Mouse (Mus musculus) erythroblast, embryonic 14.5 days (primary cell): Measurements from ENCODE around the gene Cd200r3. TPM values are rescaled to one million over a fixed set of nuclear protein-coding genes. Genes with fewer than 3 reads are reported as not detected.

Source experiments
- H3K27me3 ChIP-seq: 2 replicates; pipeline ENCODE4 v1.6.1; 2012; ENCODE audit warnings: inconsistent platforms; ENCODE audit not compliant: control insufficient read depth
- H3K36me3 ChIP-seq: 2 replicates; pipeline ENCODE4 v1.6.1; 2012; ENCODE audit warnings: mild to moderate bottlenecking, inconsistent platforms; ENCODE audit not compliant: control insufficient read depth
- H3K4me1 ChIP-seq: 2 replicates; pipeline ENCODE4 v1.6.1; 2012; ENCODE audit warnings: inconsistent platforms; ENCODE audit not compliant: control insufficient read depth
- H3K4me3 ChIP-seq: replicated peaks from 2 replicates; pipeline ENCODE3; 2012; ENCODE audit warnings: moderate library complexity, mild to moderate bottlenecking, inconsistent platforms
- H3K9me3 ChIP-seq: 2 replicates; pipeline ENCODE4 v1.6.1; 2012; ENCODE audit warnings: low read length, inconsistent platforms, mixed read lengths; ENCODE audit not compliant: control insufficient read depth
- GATA1 ChIP-seq: IDR thresholded peaks from 2 replicates; pipeline ENCODE4 v1.6.1; 2012; ENCODE audit warnings: low read length, inconsistent platforms, mixed read lengths
- TAL1 ChIP-seq: IDR thresholded peaks from 3 replicates; pipeline ENCODE4 v1.6.1; 2012; ENCODE audit warnings: low read length, inconsistent platforms, mixed read lengths
- polyA plus RNA-seq: library from polyadenylated mRNA; stranded (reverse); fragments of >175 nt; gene quantifications from 2 replicates; pipeline ENCODE4 v1.2.3, GENCODE M21; 2012

The Cd200r3 gene
- polyA plus RNA-seq, 1 experiment: not detected

DNA sequence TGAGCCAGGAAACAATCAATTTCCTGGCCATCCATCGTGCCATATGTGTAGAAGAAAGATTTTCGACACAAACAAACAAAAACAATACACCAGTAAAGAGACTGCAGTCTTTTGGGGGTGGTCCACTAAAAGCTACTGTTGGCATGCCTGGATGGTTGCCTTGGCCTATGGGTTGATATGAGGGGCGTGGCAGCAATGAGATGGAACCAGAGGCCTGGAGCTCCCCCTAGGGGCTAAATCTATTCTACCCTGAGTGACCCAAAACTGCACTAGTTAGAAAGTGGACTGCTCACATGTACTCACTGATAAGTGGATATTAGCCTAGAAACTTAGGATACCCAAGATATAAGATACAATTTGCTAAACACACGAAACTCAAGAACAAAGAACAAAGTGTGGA lies 80.4 kb downstream of the Cd200r3 start:
- Histone ChIP-seq H3K36me3 (no peaks in the 10 kb centered on the region), H3K9me3 (no peaks in the 10 kb centered on the region), H3K4me1 (peaks cover 6% of the 10 kb centered on the region), H3K27me3 (no peaks in the 10 kb centered on the region), H3K4me3 (no peak overlapping the region)
- TF ChIP-seq TAL1: no peak
- no peak for TF ChIP-seq GATA1

DNA sequence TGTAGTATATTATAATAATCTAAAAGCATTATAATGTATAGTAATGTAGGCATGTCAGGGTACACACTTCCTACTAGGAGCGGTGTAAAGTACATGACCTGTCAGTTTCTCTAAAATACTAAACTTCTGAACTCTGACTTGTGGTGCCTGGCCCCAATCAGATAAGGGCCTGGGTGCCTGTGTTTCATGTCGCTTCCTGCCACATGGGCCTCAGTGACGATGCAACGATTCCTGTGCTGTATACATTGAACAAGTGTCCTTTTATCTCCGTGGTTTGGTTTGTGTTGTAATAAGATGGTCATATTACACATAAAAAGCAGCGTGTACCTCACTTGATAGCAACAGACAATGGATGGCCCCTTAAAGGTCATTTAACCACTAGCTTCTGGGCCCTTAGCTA lies 81.8 kb downstream of the Cd200r3 start:
- Histone ChIP-seq H3K36me3 (no peaks in the 10 kb centered on the region), H3K4me3 (no peak overlapping the region), H3K9me3 (no peaks in the 10 kb centered on the region), H3K27me3 (no peaks in the 10 kb centered on the region), H3K4me1 (peaks cover 6% of the 10 kb centered on the region)
- TF ChIP-seq GATA1 (peak; percentile 95), TAL1 (no peak)

DNA sequence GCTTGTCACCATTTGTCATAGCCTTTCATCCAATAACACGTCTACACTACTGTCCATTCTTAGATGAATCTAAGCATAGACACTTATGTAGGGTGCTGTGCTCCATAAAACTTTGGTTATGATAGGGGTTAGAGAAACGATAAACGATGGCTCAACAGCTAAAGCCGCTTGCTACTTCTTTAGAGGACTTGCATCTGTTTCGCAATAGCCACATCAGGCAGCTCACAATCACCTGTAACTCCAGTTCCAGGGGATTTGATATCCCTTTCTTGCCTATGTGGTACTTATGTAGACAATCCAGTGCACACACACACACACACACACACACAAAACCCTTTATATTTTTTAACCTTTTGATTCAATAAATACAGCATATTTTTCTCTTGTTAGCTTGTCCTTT lies 85.6 kb downstream of the Cd200r3 start:
- H3K4me3 ChIP-seq: no peak overlapping the region
- TF ChIP-seq TAL1 (no peak), GATA1 (no peak)
- peaks cover 6% of the 10 kb centered on the region for H3K4me1 ChIP-seq
- H3K27me3 ChIP-seq: no peaks in the 10 kb centered on the region
- no peaks in the 10 kb centered on the region for H3K36me3 ChIP-seq
- no peaks in the 10 kb centered on the region for H3K9me3 ChIP-seq

DNA sequence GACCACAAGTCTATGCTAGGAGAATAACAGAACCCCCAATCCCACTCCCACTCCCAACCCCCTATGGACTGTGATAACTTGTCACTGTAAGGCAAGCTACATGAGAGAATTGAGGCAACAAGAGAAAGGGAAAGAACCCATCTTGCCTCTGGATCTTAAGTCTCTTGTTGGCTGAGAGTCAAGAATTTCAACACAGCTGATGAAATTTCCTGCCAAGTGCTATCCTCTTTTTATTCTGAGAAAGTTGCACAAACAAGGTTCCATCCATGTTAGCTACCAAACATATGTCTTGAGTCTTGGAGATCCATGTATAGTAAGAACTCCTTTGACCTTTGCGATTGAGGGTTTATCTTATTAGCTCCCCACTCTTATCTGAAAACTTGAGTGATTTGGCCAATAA lies 86.0 kb downstream of the Cd200r3 start:
- no peak overlapping the region for H3K4me3 ChIP-seq
- H3K9me3 ChIP-seq: no peaks in the 10 kb centered on the region
- no peaks in the 10 kb centered on the region for H3K27me3 ChIP-seq
- no peak for TF ChIP-seq TAL1
- no peak for TF ChIP-seq GATA1
- peaks cover 6% of the 10 kb centered on the region for H3K4me1 ChIP-seq
- no peaks in the 10 kb centered on the region for H3K36me3 ChIP-seq

GRCm38 (mm10) chr16:45030127-45030526 lies 86.6 kb downstream of the Cd200r3 start:
- H3K4me1 ChIP-seq: peaks cover 4% of the 10 kb centered on the region
- H3K27me3 ChIP-seq: no peaks in the 10 kb centered on the region
- TF ChIP-seq TAL1 (no peak), GATA1 (no peak)
- H3K9me3 ChIP-seq: no peaks in the 10 kb centered on the region
- no peaks in the 10 kb centered on the region for H3K36me3 ChIP-seq
- no peak overlapping the region for H3K4me3 ChIP-seq

GRCm38 (mm10) chr16:45030796-45031195 lies 87.3 kb downstream of the Cd200r3 start:
- Histone ChIP-seq H3K9me3 (no peaks in the 10 kb centered on the region), H3K27me3 (no peaks in the 10 kb centered on the region), H3K4me3 (no peak overlapping the region), H3K4me1 (no peaks in the 10 kb centered on the region), H3K36me3 (no peaks in the 10 kb centered on the region)
- TF ChIP-seq GATA1 (no peak), TAL1 (no peak)

Other genes with a start within 250 kb of the Cd200r3 start
- 0.02 and 0.32 TPM in 2 replicates for gene Nepro, start 219.4 kb upstream of the Cd200r3 start, polyA plus RNA-seq
- gene Gtpbp8, start 197.3 kb upstream of the Cd200r3 start, polyA plus RNA-seq: 1.4 and 1.5 TPM in 2 replicates
- not detected in 2 replicates for gene Cd200r1, start 177.9 kb upstream of the Cd200r3 start, polyA plus RNA-seq
- not detected in 2 replicates for gene Cd200r4, start 131.9 kb upstream of the Cd200r3 start, polyA plus RNA-seq
- not detected in 2 replicates for gene Cd200r2, start 76.6 kb upstream of the Cd200r3 start, polyA plus RNA-seq
- 0.02 TPM in 1 of 2 replicates, not detected in the other for gene Ccdc80, start 149.7 kb downstream of the Cd200r3 start, polyA plus RNA-seq
- gene Slc35a5, start 215.0 kb downstream of the Cd200r3 start, polyA plus RNA-seq: not detected in 2 replicates
- gene Atg3, start 215.1 kb downstream of the Cd200r3 start, polyA plus RNA-seq: 0.54 and 0.65 TPM in 2 replicates